Mouse (Mus musculus): ENCODE measurements at regions not wholly inside any gene's neighbourhood (a gene's known extent, or its start where the extent isn't known, plus 50 kb on each side); places are given as distances from the start of the nearest gene placed in this dataset.
A peak's percentile ranks its signal among the peaks of the same experiment; 100 is the strongest.

GRCm38 (mm10) chr6:52433234-52433633, 119.9 kb downstream of the Evx1 start:
- no peak for DNase-seq

DNA sequence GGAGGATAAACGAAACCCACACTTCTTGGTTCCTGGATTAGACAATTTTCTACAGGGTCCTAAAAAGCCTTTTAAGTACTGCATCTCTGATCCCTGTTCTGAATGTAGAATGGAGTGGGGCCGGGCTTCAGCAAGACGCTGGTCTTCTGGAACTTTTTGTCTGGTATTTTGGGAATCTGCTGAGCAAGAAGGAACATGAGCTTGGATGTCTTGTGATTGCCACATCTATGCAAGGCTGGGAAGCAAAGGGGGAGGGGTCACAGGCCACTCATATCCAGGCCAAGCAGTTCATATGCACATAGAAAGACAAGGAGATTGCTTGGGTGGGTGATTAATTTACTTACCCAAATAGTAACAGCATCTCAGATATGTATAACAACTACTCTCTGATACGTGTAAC, 121.5 kb downstream of the Evx1 start:
- no peak for DNase-seq

DNA sequence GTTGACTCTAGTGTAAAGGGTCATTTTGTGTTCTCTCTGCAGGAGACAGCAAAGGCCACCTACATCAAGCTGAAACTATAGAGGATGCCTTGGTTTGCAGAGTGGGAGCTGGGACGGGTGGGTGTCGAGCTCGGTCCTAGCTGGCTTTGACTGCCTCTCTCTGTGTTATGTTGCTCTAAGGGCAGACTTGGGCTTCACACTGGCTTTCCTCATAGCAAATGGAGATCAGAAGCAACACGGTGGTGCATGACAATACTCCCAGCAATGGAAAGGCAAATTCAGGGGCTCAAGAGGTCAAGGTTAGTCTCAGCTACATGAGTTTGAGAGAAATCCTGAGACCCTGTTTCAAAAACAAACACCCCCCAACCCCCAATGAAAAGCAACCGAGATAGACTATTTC, 122.1 kb downstream of the Evx1 start:
- DNase-seq = no peak

DNA sequence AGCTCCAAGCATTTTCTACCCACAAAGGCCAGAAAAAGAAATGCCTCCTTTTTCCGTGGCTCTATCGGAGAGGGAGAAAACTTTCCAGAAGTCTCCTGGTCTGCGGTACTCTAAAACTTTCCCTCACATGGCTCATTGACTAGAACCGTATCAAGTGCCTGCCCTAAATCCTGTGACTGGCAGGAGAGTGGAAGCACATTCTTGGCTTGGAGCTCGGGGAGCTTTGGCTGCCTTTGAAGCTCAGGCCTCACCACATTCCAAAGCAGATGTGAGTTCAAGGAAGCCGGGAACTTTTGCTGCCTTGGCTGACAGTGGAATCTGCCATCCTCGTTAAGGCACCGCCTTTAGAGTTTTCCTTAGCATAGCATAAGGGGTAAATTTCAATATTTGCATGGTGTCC, 125.1 kb downstream of the Evx1 start:
- peak; percentile 12 for DNase-seq

GRCm38 (mm10) chr6:52439204-52439603, 125.9 kb downstream of the Evx1 start:
- no peak for DNase-seq

DNA sequence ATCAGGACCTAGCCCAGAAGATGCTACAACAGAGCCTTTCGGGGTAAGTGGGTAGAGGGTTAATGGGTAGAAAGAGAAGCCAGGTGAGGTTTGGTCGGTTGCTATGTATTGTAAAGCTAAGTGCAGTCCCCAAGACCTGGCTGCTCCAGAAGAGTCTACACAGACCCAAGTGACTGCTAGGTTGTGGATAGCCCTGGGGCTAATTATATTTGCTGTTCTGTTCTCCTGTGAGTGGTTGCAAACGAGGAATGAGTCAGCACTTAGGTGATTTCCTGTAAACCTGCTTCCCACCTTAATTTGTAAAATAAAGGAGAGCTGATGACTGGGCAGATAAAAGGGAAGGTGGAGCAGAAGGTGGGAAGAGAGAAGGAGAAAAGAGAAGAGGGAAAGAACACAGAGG, 126.9 kb downstream of the Evx1 start:
- no peak for DNase-seq

GRCm38 (mm10) chr6:52443112-52443984, 130.1 kb downstream of the Evx1 start:
- no peak for DNase-seq

- DNase-seq = no peak
Observed at GRCm38 (mm10) chr6:52458828-52459227, 145.5 kb downstream of the Evx1 start.

- DNase-seq = no peak
Observed at GRCm38 (mm10) chr6:52461186-52461585, 147.9 kb downstream of the Evx1 start.

GRCm38 (mm10) chr6:52463369-52463768, 150.1 kb downstream of the Evx1 start:
- DNase-seq = no peak

DNA sequence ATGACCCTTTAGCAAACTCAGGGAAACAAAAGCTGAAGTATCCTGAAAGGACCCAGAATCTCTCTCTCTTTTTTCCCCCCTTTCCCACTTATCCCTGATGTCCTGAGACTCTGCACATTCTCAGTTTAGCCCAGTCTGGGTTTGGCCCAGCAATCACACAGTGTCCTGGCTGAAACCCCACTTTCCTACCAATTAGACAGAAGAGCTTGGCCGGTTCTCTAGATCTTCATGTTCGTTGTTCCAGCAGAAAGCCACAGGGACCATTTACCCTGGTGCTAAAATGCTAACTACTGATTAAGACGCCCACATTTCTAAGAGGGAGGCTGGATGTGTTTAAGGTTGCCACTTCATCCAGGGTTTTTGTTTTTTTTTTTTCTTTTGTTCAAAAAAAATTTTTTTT, 151.3 kb downstream of the Evx1 start:
- no peak for DNase-seq

DNA sequence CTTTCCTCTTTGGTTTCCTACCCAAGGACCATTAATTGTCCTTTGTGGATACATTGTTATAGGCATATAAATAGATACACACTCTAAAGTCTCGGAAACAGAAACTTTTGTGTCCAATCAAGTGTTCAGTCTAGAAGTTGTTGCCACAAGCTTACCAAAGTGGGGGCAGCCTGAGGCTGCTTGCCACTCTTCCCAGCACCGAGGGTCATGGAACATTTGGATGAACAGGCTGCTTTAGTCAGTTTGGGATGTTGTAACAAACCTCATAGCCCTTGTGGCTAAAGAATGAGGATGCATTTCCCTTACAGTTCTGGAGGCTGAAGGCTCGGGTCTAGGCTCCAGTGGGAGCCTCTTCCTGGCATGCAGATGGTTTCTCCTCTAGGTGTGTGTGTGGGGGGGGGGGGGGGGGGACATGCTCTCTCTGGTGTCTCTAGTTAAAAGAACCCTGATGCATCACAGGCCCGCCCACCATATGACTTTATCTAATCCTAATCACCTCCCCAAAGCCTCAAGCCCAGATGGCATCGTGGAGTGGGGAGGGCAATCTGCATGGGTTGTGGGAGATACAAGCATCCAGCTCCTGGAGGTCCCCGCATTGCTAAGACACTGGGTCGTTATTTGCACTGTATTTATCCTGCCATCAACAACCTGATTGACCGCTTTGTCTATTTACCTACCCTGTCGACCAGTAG, 152.7 kb downstream of the Evx1 start:
- DNase-seq = no peak

DNA sequence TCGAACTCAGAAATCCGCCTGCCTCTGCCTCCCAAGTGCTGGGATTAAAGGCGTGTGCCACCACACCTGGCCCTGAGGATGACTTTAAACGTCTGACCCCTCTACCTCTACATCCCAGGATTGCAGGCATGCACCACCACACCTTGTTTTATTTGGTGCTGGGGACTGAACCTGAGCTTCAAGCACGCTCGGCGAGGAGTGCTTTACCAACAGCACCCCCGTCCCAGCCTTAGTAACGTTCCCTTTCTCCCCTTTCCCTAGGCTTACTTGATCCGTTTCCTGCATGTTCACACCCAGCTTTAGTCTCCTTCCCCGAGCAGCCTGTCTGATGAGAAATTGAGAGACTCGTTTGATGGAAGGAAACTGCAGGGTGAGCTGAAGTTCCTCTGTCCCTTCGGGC, 157.5 kb downstream of the Evx1 start:
- DNase-seq = no peak

DNA sequence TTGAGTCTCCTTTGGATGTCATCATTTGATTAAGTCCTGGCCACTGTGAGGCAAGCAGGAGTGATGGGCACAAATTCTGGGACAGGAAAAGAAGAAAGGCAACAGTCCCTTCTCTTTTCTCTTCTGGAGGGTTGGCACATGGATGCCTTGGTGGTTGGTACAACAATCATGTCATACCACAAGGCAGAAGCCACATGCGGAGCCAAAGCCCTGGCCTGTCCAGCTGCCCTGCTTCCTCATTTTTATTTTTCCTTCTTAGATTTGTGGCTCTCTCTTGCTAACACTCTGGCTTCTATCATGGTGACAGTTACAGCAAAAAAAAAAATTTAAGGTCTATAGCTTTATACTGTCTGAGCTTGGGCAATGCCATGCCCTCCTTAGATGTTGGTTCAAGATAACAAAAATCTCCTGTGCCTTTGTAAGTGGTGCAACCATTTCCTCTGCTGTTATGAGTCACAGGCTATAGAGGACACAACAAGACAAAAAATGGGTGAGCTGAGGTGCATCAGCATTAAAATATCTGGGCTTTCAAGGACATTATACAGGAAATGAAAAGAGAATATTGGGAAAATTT, 158.2 kb downstream of the Evx1 start:
- DNase-seq = no peak

GRCm38 (mm10) chr6:52472008-52472407, 158.7 kb downstream of the Evx1 start:
- DNase-seq = no peak

DNA sequence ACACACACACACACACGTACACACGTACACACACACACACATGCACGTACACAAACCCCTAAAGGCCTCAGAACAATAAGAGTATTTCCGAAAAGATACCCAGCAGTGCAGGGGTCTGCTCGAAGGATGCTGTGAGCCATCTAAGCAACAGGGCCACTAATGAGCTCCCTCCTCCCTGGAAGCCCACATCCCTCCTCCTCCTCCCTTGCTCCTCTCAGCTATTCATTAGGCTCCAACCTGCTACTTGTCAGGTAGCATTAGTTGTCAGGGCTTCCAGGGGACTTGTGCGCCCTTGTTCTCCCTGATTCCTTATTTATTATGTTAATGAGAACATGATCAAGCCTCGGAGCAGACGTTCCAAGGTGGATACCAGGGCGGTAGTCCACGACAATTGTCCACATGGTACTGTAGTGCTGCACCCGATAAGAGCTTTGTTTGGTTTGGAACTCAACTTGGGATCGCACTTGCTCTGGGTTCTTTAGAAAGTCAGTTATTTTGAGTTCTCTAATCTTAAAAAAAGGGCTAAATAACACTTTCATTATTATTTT, 159.8 kb downstream of the Evx1 start:
- no peak for DNase-seq

- DNase-seq = no peak
Observed at GRCm38 (mm10) chr6:52473924-52474323, 160.6 kb downstream of the Evx1 start.

- DNase-seq = no peak
Observed at GRCm38 (mm10) chr6:52475676-52476075, 162.4 kb downstream of the Evx1 start.

DNA sequence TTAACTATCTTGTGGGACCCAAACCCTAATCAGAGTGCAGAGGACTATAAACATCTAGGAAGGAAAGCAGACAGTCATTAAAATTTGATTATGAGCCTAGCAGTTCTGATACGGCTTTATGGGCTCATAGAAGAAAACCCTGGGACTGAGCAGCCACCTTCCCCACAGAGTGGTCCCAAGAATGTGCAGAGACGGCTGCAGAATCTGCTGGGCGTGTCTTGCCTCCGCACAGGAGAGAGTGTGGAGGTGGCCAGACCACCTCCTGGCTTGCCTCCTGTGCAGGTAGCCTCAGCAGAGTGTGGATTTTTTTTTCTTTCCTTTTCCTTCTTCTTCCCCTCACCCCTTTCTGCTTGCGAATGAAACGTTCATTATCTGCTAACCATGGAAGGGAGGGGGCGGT, 163.3 kb downstream of the Hibadh start:
- no peak for DNase-seq

DNA sequence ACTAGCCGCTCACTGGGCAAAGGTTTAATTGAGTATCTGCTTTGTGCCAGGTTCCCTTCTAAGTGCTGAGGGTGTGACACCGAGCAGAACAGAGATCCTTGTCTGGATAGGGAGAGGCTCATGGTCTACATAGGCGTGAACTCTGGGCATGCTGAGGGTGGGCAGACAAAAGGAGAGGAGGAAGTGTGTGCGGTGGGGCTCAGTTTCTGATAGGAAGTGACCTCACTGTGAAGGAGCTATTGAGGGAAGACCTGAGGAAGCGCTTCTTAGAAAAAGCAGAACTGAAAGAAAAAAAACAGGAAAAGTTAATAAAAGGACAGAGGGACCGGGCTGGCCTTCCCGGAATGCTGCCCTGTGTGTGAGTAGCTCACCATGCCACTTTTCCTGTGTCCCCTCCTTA, 162.8 kb downstream of the Hibadh start:
- DNase-seq = no peak

GRCm38 (mm10) chr6:52478624-52479023, 161.6 kb downstream of the Hibadh start:
- no peak for DNase-seq

GRCm38 (mm10) chr6:52479200-52479599, 161.0 kb downstream of the Hibadh start:
- DNase-seq = peak; percentile 87

- DNase-seq = peak; percentile 38
Observed at GRCm38 (mm10) chr6:52481975-52482374, 158.2 kb downstream of the Hibadh start.

GRCm38 (mm10) chr6:52486146-52486545, 154.0 kb downstream of the Hibadh start:
- DNase-seq = no peak

Data from kidney, postnatal 10 days (tissue).